Mouse (Mus musculus): ENCODE measurements around the gene Cd300e. TPM values are rescaled to one million over a fixed set of nuclear protein-coding genes. Genes with fewer than 3 reads are reported as not detected.
"Not testable (repeated sequence)": the region's sequence is repeated elsewhere in the genome, so short reads cannot be mapped to it uniquely, and the experiment has no call there.

Gene Cd300e
- total RNA-seq, 4 experiments from 2014 or later: 0.16 to 0.74 (median 0.44) TPM

DNA sequence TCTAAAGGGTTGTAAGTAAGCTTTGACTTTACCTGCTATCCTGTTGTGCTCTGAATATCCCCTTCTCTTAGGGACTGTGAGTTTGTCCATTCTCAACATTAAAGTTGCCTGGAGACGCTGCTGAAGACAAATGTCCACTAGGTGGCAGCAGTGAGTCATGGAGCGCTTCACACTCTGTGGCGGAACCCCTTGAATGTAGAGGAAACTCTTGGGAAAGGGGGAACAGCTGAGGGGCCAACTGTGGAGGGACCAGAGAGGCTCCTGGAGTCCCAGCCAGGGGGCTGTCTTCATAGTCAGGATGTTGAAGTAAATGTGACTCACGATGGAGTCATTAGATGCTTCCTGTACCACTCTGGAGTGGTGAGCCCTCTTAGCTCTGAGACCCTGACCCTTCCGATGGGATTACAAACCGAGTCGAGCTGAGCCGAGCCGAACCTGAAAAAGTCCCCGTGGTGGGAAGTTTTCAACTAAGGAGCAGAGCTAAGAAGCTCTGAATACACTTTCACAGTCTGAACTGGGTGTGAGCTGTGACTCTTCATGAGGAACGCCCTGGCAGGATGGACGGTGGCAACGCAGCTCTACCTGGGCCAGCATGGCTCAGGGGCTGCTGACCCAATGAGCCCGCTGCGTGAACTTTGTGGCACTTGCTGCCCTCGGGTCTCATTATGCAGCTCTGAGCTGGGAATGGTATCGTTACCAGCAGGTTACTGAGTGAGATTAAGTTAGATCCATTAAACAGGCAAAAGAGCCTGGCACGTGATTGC, 21.6 kb upstream of the Cd300e start:
- DNase-seq (ENCODE audit: low spot score in 2 of 2): peak in 1 of 2 experiments; percentile 37

DNA sequence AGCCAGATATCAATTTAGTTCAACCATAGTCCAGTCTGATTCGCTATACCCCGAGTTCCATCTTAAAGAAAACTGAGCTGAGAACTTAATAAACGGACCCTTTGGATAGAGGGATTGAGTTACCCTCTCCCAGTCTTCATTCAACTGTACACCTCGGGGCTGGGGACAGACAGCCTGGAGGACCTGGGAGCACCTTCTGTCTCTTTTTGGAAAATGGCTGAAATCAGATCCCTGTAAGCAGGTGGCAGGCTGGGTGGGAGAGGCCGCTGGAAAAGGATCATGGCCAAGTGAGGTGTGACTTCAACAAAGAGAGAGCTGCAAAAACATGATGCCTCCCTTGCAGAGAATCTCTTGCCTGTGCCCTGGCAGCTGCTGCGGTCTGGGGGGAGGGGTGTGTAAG, 20.2 kb upstream of the Cd300e start:
- no peak for DNase-seq (ENCODE audit: low spot score in 2 of 2)

DNA sequence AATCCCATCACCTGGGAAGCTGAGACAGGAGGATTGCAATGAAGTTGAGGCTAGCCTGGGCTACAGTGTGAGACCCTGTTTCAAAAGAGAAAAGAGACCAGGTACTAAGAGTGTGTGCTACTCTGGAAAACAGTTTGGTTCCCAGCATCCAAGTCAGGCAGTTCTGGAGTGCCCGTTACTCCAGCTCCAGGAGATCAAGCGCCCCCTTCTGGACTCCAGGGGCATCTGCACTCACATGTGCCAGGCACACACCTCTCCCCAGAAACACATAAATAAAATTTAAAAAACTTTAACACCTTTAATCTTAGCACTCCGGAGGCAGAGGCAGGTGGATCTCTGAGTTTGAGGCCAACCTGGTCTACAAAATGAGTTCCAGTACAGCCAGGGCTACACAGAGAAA, 19.4 kb upstream of the Cd300e start:
- DNase-seq (ENCODE audit: low spot score in 2 of 2): no peak

DNA sequence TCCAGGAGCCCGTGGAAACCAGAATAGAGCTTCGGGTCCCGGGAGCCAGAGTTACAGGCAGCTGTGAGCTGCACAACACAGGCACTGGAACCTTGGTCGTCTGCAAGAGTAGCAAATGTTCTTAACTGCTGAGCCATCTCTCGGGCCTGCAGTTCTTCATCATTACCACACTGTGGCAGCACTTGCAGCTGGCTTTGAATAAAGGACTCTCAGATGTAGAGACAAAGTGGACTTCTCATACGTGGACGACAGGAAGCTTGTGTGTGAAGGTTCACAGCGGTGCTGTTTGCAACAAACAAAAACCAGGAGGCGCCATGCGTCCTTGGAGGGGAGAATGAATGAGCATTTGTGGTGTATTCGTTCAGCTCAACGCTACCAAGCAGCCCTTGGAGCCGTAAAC, 18.9 kb upstream of the Cd300e start:
- peak; percentile 13 to 18 for DNase-seq (ENCODE audit: low spot score in 2 of 2)

DNA sequence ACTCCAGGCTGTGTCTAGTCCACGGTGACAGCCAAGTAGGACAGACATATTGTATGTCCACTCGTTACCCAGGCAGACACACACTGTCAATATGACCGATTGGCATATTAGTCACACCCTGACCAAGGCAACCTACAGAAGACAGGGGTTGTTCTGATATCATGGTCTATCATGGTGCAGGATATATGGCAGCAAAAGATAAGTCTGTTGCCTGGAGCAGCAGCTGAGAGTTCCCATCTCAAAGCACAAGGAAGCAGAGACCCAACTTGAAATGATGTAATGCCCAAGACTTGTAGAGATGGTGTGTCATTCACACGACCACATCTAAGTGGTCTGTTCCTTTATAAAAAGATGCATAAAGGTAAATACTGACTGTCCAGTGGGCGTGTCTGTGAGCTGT, 16.7 kb upstream of the Cd300e start:
- DNase-seq (ENCODE audit: low spot score in 2 of 2): no peak

DNA sequence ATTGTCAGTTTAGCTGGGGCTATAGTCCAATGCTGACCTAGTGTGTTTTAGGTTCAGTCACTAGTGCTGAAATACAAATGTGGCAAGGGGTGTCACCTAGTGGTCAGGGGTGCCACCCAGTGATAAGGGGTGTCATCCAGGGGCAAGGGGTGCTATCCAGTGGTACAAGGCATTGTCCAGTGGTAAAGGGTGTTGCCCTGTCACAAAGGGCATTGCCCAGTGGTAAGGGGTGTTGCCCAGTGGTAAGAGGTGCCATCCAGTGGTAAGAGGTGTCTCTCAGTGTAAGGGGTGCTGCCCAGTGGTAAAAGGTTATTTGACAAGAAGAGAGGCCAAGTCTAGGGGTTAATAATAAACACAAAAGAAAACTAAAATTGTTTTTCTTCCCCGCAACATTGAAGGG, 15.5 kb upstream of the Cd300e start:
- no peak for DNase-seq (ENCODE audit: low spot score in 2 of 2)

DNA sequence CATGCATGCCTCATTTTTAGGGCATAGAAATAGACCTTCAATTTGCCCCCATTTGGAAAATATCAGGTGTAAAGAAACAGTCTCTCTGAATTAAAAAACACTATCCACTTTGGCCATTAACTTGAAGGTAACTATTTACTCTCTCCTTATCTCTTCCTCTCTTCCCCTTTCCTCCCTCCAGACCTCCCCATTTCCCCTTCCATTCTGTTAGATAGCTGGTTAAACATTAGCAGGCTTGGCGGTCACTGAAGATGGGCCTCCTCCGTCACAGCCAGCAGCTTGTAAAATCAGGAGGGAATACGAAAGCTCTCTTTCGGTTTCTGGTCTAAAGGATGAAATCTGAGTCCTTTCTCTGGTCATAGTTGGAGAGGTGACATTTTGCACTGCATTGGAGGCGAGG, 13.9 kb upstream of the Cd300e start:
- no peak for DNase-seq (ENCODE audit: low spot score in 2 of 2)

DNA sequence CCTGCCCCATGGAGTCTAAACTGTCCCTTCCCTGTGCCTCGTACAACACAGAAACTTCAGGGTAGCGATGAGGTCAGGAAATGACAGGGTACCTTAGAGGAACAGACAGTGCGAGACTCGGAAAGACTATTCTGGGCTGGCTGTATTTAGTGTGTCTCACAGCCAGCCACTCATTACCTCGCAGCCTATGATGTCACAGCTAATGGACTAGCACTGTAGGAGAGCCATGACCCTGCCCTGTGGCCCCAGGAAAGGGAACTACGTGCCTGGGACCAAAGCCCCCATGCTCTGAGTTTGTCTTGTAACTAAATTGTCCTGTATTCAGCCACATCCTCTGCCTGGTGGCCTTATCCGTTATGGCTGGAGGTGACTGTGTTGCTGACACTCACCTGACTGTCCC, 13.4 kb upstream of the Cd300e start:
- DNase-seq (ENCODE audit: low spot score in 2 of 2): no peak

DNA sequence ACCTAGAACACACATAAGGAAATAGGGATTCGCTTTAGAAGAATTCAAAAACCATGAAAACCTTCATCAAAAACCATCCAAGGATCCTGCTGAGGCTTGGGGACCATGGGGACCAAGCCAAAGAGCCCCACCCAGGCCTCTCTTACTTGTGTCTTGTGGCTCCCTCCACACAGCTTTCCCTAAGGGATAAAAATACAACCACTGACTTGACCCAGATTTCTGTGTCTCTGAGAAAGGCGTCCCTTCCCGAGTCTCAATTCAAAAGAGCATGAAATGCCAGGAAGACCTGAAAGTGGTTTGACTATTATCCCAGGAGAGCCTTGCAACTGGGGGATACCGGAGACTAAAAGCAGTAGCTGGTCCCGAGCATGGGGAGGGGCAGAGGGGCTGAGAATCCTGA, 11.0 kb upstream of the Cd300e start:
- DNase-seq (ENCODE audit: low spot score in 2 of 2): no peak

DNA sequence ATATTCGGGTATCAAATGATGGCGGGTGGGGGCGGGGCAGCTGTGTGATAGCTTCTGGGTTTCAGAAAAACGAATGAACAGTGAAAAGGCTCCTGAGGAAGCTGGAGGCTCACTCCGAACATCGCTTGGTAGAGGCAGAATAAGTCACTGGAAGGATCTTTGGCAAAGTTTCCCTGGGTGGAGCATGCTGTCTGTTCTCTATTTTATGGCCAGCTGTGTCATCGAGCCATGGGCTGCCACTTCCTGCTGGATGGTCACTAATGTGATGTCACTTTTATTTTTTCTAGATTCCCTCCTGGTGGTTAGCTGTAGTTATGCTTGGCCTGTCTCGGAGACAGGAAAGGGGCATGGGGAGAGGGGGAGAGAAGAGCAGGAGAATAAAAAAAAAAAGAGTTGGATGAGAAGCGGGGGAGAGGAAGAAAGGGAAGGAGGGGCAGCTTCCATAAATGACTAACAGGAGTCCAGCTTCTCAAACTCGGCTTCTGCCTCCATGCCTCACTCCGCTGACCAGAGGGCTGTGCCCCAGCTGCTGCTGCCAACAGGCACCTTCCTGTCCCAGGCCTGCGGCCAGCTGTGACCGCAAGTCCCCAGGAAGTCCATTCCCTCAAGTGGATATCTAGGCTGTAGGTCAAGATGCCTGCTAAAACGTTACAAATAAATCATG, 9.8 kb upstream of the Cd300e start:
- DNase-seq (ENCODE audit: low spot score in 2 of 2): no peak

DNA sequence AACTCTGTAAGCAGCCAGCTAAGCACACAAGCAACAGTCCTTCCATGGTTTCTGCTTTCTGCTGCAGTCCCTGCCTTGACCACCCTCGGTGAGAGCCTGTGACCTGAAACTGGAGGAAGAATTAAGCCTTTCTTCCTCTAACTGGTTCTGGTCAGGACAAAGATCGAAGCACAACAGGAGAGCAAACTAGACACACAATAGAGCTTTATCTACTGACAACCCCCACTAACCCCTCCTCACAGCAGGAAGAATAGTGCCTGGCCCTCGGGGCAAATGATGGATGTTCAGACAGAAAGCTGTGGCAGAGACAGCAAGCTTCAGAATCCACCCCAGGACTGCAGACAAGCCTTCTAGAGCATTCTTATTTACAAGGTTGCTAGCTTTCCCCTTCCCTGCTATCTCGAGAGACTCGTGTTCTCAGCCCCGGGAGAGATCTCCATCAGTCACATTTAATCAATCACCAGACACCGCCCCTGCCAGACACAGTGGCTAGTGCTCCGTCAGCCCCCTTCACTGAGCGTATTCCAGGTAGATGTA, 9.1 kb upstream of the Cd300e start:
- DNase-seq (ENCODE audit: low spot score in 2 of 2): no peak

DNA sequence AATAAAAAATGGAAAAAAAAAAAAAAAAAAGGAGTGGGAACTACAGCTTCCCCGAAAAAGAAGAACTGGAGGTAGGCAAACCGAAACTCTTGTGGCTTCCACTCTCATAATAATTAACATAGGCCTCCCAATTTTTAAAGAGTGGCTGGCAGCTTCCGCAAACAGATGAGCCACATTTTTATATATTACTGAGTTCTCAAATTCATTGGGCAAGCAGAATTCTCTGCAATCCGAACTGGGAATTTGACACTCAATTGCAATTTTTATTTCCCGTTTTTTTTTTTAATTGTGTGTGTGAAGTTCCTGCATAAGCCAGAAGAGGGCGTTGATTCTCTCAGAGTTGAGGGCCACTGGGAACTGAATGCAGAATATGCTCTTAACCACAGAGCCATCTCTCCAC, 4.8 kb upstream of the Cd300e start:
- DNase-seq (ENCODE audit: low spot score in 2 of 2): no peak

DNA sequence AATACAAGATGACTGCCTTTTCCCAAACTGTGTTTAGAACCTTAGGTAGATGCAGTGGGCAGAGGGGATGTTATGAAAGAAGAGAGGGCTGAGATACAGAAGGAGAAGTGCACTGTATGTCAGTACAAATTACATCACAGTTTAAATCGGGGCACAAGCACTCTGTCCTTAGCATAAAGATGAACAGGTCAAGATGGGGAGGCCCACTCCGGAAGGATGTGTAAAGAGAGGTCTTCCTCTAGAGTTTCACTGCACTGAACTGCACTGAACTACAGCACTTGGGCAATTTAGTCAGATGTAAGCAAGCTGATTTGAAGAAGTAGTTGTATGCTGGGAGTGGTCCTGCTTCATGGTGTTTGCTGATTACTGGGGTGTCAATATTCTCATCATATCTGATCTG, 2.2 kb downstream of the Cd300e start:
- DNase-seq (ENCODE audit: low spot score in 2 of 2): no peak

DNA sequence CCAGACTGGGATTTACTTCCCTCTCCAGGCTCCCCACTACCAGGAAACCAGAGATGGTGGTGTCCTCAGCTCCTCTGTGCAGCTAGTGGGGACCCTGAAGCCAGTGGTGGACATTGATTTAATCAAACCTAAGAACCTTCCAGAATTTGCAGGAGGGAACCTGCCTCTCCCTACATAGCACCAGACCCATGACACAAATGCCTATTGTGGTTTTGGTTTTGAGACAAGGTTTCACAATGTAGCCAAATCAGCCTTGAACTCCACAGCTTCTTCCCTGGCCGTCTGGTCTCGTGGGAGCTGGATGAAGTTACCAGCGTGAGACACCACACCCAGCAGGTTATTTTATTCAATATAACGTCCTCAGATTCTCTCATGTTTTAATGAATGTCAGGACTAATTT, 3.3 kb downstream of the Cd300e start:
- no peak for DNase-seq (ENCODE audit: low spot score in 2 of 2)

DNA sequence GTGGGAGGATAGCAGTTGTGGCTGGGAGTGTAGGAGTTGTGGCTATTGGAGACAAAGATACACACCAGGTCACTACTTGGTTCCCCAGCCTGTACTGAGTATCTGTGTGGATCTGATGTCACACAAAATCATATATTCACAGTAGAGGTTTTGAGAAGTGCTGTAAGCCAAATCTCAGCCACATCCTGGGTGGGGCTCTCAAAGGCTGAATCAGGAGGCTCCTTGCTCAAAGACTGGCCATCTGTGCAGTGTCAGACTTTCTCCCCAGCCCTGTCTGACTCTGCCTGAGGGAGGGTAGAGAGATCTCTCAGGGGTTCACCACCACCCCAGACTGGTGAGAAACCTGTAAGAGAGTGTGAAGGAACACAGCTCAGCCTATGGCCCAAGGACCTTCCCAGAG, 7.4 kb downstream of the Cd300e start:
- DNase-seq (ENCODE audit: low spot score in 2 of 2): no peak

DNA sequence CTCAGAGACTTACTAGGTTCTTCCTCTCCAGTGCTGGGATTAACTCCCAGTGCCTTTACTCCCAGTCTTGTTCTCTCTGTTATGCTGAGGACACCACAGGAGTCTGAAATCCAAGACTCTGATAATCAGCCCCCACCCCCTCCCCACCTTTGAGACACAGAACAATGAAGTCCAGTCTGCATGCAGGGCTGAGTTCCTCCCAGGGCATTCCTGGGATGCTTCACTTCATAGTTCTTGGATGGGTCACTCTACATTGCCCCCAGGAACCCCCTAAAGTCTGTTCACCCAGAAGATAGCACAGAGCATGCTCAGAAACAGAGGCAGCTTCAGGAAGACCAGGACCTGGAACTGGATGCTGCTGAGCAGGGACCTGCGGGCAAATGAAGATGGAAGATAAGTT, 9.0 kb downstream of the Cd300e start:
- DNase-seq (ENCODE audit: low spot score in 2 of 2): no peak

DNA sequence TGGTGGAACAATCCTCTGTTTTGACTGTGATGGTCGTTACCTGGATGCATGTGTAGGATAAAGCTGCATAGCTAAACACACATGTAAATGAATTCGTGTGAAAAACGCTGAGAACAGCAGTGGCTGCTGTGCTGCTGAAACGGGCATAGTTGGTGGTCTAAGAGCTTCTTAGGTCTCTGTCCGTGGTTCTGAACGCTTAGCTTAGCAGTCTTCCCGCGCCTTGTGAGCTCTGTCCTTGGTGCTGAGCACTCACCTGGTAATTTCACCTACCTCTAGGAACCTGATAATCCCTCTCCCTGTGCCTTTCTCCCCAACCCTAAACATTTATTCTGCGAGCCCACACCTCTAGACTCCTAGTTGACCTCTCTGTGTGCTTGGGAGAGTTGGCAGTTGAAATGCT, 9.8 kb downstream of the Cd300e start:
- no peak for DNase-seq (ENCODE audit: low spot score in 2 of 2)

DNA sequence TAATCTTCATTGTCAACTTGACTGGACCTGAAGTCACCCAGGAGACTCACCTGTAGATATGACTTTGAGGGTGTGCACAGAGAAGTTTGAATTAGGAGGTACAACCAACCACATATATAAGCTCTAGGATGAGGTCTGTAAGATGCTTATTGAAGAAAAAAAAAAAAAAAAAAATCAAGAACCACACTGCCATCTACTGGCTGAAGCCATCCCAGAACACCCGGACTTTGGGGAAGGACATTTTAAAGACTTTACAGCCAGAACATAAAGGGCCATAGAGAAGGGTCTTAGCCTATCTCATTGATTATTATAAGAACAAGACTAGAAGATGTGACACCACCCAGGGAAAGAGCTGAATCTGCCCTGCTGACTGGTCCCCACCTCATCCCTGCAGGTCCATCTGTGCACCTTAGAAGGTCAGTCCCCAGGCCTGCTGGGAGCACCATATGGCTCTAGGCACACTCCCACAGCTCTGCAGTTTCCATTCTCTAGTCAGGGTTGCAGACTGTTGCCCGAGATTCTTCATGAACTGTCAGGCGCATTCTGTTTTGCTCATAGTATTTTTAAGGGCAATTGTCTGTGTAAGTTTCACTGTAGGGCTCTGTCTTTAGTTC, 12.6 kb downstream of the Cd300e start:
- DNase-seq (ENCODE audit: low spot score in 2 of 2): no peak

DNA sequence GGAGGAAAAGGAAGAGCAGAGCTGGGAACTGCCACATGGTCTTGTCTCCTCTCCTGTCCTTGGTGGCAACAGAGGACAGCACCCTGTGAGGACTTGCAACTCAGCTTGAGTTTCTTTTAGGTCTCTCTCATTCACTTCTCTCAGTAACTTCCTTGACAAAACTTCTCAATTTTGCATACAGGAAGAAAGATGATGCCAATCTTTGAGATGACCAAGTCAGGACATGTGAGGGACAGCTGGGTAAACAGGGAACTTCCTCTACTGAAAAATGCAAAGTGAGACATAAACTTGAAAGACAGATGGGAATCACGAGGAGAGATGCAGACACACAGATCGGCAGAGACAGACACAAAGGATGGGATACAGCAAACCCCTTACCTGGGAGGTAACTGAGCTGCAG, 13.7 kb downstream of the Cd300e start, which contains the start of gene Cd300ld3:
Cd300ld3 (minus strand) TSS at position 151 of the 400 bp plus-strand sequence.
- no peak for DNase-seq (ENCODE audit: low spot score in 2 of 2)

DNA sequence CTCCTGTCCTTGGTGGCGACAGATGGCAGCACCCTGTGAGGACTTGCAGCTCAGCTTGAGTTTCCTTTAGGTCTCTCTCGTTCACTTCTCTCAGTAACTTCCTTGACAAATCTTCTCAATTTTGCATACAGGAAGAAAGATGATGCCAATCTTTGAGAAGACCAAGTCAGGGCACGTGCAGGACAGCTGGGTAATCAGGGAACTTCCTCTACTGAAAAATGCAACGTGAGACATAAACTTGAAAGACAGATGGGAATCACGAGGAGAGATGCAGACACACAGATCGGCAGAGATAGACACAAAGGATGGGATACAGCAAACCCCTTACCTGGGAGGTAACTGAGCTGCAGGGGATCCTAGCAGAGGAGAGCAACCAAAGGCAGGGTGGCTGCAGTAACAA, 24.3 kb downstream of the Cd300e start, which contains the start of gene Cd300ld5:
Cd300ld5 (minus strand) TSS at position 101 of the 400 bp plus-strand sequence.
- DNase-seq (ENCODE audit: low spot score in 2 of 2): not testable (repeated sequence)

DNA sequence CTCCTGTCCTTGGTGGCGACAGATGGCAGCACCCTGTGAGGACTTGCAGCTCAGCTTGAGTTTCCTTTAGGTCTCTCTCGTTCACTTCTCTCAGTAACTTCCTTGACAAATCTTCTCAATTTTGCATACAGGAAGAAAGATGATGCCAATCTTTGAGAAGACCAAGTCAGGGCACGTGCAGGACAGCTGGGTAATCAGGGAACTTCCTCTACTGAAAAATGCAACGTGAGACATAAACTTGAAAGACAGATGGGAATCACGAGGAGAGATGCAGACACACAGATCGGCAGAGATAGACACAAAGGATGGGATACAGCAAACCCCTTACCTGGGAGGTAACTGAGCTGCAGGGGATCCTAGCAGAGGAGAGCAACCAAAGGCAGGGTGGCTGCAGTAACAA, 35.1 kb downstream of the Cd300e start, which contains the start of gene Cd300ld4:
Cd300ld4 (minus strand) TSS at position 101 of the 400 bp plus-strand sequence.
- DNase-seq (ENCODE audit: low spot score in 2 of 2): not testable (repeated sequence)

DNA sequence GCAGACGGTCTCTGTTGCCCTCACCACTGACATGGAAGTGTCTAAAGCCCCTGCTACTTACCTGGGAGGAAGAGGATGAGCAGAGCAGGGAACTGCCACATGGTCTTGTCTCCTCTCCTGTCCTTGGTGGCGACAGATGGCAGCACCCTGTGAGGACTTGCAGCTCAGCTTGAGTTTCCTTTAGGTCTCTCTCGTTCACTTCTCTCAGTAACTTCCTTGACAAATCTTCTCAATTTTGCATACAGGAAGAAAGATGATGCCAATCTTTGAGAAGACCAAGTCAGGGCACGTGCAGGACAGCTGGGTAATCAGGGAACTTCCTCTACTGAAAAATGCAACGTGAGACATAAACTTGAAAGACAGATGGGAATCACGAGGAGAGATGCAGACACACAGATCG, 45.9 kb downstream of the Cd300e start, which contains the start of gene Cd300ld2:
Cd300ld2 (minus strand) TSS at position 101 of the 400 bp plus-strand sequence.
- not testable (repeated sequence) for DNase-seq (ENCODE audit: low spot score in 2 of 2)
